Mouse (Mus musculus): ENCODE measurements around the gene Cidec. TPM values are rescaled to one million over a fixed set of nuclear protein-coding genes. Genes with fewer than 3 reads are reported as not detected.

Gene Cidec
- polyA plus RNA-seq, 1 experiment, result not detected

DNA sequence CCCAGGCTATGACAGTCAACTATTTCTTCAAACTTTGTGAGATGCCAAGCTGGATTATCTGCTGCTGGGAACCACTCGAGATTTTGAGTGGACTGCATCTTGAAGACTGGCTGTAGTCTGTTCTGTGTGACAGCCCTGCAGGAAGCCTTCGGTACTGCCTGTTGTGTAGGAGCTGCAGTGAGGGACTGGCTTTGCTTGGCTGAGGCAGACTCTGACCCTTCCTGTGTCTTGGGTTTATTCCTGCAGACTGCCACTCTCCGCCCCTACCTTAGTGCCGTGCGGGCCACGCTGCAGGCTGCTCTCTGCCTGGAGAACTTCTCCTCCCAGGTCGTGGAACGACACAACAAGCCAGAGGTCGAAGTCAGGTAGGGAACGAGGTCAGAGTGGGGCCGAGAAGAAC is 55.1 kb downstream of the Cidec start:
- Histone ChIP-seq H3K4me1 (ENCODE audit: control insufficient read depth, insufficient read depth, low read length) (peaks cover 6% of the 10 kb centered on the region), H3K4me3 (ENCODE audit: insufficient read depth, low read length) (no peak overlapping the region), H3K27ac (ENCODE audit: insufficient read depth, low read length) (no peak overlapping the region)
- TF ChIP-seq POLR2A (IDR thresholded peaks at IDR 0.05; ENCODE audit: extremely low read depth, insufficient read depth, low read length) (no peak), CTCF (IDR thresholded peaks at IDR 0.05; ENCODE audit: extremely low read depth, insufficient read depth, low read length) (no peak)

DNA sequence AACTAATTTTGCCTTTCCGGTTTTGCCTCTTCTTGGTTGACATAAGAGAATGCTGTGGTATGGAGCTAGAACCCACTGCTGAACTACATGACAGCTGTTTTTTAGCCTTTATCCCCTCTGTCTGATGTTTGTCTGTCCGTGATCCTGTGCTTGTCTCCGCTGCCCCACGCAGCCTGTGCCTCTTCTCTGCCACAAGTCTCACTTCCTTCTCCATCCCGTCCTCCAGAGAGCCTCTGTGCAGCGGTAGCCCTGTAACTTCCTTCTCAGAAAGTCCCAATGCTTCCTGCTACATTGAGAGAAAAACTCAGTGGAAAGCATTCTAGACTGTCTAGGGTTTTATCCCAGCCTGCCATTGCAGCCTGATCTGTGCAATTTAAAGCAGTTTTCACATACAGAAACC is 56.3 kb downstream of the Cidec start:
- peak overlapping the region; percentile 84; the same call in 1 of the 2 replicates for H3K4me3 ChIP-seq (ENCODE audit: insufficient read depth, low read length)
- no peak for TF ChIP-seq CTCF (IDR thresholded peaks at IDR 0.05; ENCODE audit: extremely low read depth, insufficient read depth, low read length)
- TF ChIP-seq POLR2A (IDR thresholded peaks at IDR 0.05; ENCODE audit: extremely low read depth, insufficient read depth, low read length), result no peak
- H3K4me1 ChIP-seq (ENCODE audit: control insufficient read depth, insufficient read depth, low read length), result peaks cover 6% of the 10 kb centered on the region
- H3K27ac ChIP-seq (ENCODE audit: insufficient read depth, low read length), result no peak overlapping the region

DNA sequence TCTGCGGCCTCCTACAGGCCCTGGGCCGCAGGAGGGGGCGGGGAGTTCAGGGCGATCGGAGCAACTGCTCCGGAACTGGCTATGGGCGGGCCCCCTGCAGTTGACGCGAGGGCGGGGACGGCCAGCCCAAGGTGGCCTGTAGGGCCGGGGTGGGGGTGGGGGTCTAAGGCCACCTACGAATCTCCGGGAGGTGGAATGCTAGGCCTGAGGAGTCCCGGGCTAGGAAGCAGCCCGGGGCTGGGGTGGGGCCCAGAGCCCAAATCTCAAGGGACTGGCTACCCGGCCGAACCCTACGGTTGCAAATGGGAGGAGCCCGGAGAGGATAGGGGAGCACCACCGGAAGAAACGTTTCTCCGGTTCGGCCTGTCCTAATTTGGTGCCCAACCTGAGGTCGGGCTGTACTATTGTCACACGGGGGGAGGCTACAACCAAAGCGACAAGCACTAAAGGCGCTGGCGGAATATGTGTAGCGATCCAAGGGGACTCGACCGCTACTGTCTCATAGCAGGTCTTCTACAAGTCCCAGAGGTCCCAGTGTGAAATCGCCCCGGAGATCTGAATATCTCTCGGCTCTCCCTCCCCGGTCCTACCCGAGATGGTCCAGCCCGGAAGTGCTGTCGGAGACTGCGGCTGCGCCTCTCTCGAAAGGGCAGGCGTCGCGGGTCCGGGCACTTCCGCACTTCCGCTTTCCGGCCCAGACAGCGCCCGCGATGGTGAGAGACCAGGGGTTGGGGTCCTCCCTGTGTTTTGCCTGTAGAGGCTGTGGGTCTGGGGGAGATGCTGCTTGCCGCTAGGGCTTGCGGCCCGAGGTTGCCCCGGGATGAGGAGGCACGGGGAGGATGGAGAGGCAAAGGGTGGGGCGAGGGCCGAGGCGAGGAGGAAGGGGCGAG is 57.8 kb downstream of the Cidec start, which contains the start of the genes Tada3 and Arpc4:
Gene Tada3 (minus strand): TSS at position 388 of the 890 bp plus-strand sequence.
Gene Arpc4 (plus strand): TSS at position 620 of the 890 bp plus-strand sequence.
- TF ChIP-seq POLR2A (IDR thresholded peaks at IDR 0.05; ENCODE audit: extremely low read depth, insufficient read depth, low read length), result peak; percentile 70
- TF ChIP-seq CTCF (IDR thresholded peaks at IDR 0.05; ENCODE audit: extremely low read depth, insufficient read depth, low read length), result no peak
- Histone ChIP-seq H3K27ac (ENCODE audit: insufficient read depth, low read length) (peak within 1 kb of the TSS; percentile 99), H3K4me3 (ENCODE audit: insufficient read depth, low read length) (peak within 1 kb of the TSS; percentile 84), H3K4me1 (ENCODE audit: control insufficient read depth, insufficient read depth, low read length) (peaks cover 6% of the 10 kb centered on the region)

DNA sequence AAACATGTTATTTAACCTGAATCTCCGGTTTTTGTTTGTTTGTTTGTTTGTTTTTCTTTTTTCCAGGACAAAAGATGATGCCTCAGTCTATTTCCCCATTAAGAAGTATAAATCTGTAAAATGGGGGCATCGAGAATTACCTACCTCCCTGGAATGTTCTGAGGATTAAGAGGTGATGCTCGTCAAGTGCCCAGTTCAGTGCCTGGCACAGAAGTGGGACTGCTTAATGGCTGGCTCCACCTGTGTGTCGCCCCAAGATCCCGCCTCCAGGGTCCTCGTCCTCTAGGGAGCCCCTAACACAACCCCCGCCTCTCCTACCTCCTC is 58.4 kb downstream of the Cidec start:
- H3K4me1 ChIP-seq (ENCODE audit: control insufficient read depth, insufficient read depth, low read length), result peaks cover 6% of the 10 kb centered on the region
- TF ChIP-seq POLR2A (IDR thresholded peaks at IDR 0.05; ENCODE audit: extremely low read depth, insufficient read depth, low read length) (no peak), CTCF (IDR thresholded peaks at IDR 0.05; ENCODE audit: extremely low read depth, insufficient read depth, low read length) (no peak)
- H3K27ac ChIP-seq (ENCODE audit: insufficient read depth, low read length), result peak overlapping the region; percentile 86
- H3K4me3 ChIP-seq (ENCODE audit: insufficient read depth, low read length), result peak overlapping the region; percentile 84

Other genes with a start within 250 kb of the Cidec start
- 58.6 and 61.5 TPM in 2 replicates for gene Lhfpl4, start 240.4 kb downstream of the Cidec start, polyA plus RNA-seq (2012; rRNA removed)
- gene Mtmr14, start 197.9 kb downstream of the Cidec start, polyA plus RNA-seq (2012; rRNA removed), result 22.0 and 23.2 TPM in 2 replicates
- gene Cpne9, start 153.5 kb downstream of the Cidec start, polyA plus RNA-seq (2012; rRNA removed), result 136 and 163 TPM in 2 replicates
- gene Brpf1, start 128.6 kb downstream of the Cidec start, polyA plus RNA-seq (2012; rRNA removed), result 24.2 and 26.6 TPM in 2 replicates
- 13.7 and 14.3 TPM in 2 replicates for gene Ogg1, start 108.8 kb downstream of the Cidec start, polyA plus RNA-seq (2012; rRNA removed)
- gene Camk1, start 91.8 kb downstream of the Cidec start, polyA plus RNA-seq (2012; rRNA removed), result 119 and 123 TPM in 2 replicates
- gene Tada3, start 57.9 kb downstream of the Cidec start, polyA plus RNA-seq (2012; rRNA removed), result 57.1 and 57.3 TPM in 2 replicates
- 156 and 177 TPM in 2 replicates for gene Arpc4, start 57.6 kb downstream of the Cidec start, polyA plus RNA-seq (2012; rRNA removed)
- 22.4 and 26.0 TPM in 2 replicates for gene Ttll3, start 46.5 kb downstream of the Cidec start, polyA plus RNA-seq (2012; rRNA removed)
- gene Rpusd3, start 16.4 kb downstream of the Cidec start, polyA plus RNA-seq (2012; rRNA removed), result 37.0 and 38.6 TPM in 2 replicates
- 51.8 and 54.0 TPM in 2 replicates for gene Jagn1, start 6.8 kb upstream of the Cidec start, polyA plus RNA-seq (2012; rRNA removed)
- 0.42 and 0.75 TPM in 2 replicates for gene Il17re, start 22.7 kb upstream of the Cidec start, polyA plus RNA-seq (2012; rRNA removed)
- 6.9 and 7.3 TPM in 2 replicates for gene Il17rc, start 35.7 kb upstream of the Cidec start, polyA plus RNA-seq (2012; rRNA removed)
- gene Creld1, start 47.5 kb upstream of the Cidec start, polyA plus RNA-seq (2012; rRNA removed), result 60.2 and 62.8 TPM in 2 replicates
- 46.2 and 46.3 TPM in 2 replicates for gene Prrt3, start 66.2 kb upstream of the Cidec start, polyA plus RNA-seq (2012; rRNA removed)
- gene Emc3, start 95.9 kb upstream of the Cidec start, polyA plus RNA-seq (2012; rRNA removed), result 90.0 and 95.2 TPM in 2 replicates
- gene Fancd2, start 95.9 kb upstream of the Cidec start, polyA plus RNA-seq (2012; rRNA removed), result 4.2 and 4.3 TPM in 2 replicates
- 0.19 and 0.21 TPM in 2 replicates for gene Fancd2os, start 165.0 kb upstream of the Cidec start, polyA plus RNA-seq (2012; rRNA removed)
- gene Brk1, start 169.0 kb upstream of the Cidec start, polyA plus RNA-seq (2012; rRNA removed), result 425 and 442 TPM in 2 replicates
- gene Vhl, start 188.2 kb upstream of the Cidec start, polyA plus RNA-seq (2012; rRNA removed), result 55.1 and 67.8 TPM in 2 replicates
- gene Irak2, start 202.7 kb upstream of the Cidec start, polyA plus RNA-seq (2012; rRNA removed), result 23.7 and 24.7 TPM in 2 replicates